Mouse (Mus musculus) liver, embryonic 12.5 days (tissue): ENCODE data around the gene Phf2. TPM values are rescaled to one million over a fixed set of nuclear protein-coding genes. Genes with fewer than 3 reads are reported as not detected.
"Not testable (repeated sequence)": the region's sequence is repeated elsewhere in the genome, so short reads cannot be mapped to it uniquely, and the experiment has no call there.

Experiments used
- ATAC-seq: fragments of 200-750 bp; cut with Nextera tagmentation; 2 replicates; pipeline ENCODE4 v1.8.0; 2017; ENCODE audit warnings: moderate number of reproducible peaks, mild to moderate bottlenecking, moderate library complexity
- H3K27ac ChIP-seq: fragments of 300-500 bp; sonication (generic); 2 replicates; pipeline ENCODE4 v1.5.1; 2016; ENCODE audit warnings: mild to moderate bottlenecking
- H3K27me3 ChIP-seq: fragments of 300-500 bp; sonication (generic); replicated peaks from 2 replicates; pipeline ENCODE4 v1.6.1; 2016; ENCODE audit warnings: mild to moderate bottlenecking, moderate library complexity
- H3K36me3 ChIP-seq: fragments of 300-500 bp; sonication (generic); 2 replicates; pipeline ENCODE4 v1.6.1; 2016; ENCODE audit warnings: mild to moderate bottlenecking, moderate library complexity
- H3K4me1 ChIP-seq: fragments of 300-500 bp; sonication (generic); 2 replicates; pipeline ENCODE4 v1.6.1; 2016
- H3K4me2 ChIP-seq: fragments of 300-500 bp; sonication (generic); 2 replicates; pipeline ENCODE4 v1.6.1; 2016; ENCODE audit warnings: mild to moderate bottlenecking, moderate library complexity
- H3K4me3 ChIP-seq: fragments of 300-500 bp; sonication (generic); 2 replicates; pipeline ENCODE4 v1.5.1; 2016; ENCODE audit warnings: mild to moderate bottlenecking, moderate library complexity
- H3K9ac ChIP-seq: fragments of 300-500 bp; sonication (generic); 2 replicates; pipeline ENCODE4 v1.6.1; 2016; ENCODE audit warnings: mild to moderate bottlenecking, moderate library complexity
- H3K9me3 ChIP-seq: fragments of 300-500 bp; sonication (generic); replicated peaks from 2 replicates; pipeline ENCODE4 v1.6.1; 2016; ENCODE audit warnings: mild to moderate bottlenecking, moderate library complexity
- WGBS: fragments of 180-500 bp; shearing (Covaris S2); methylation state at CpG from one replicate; pipeline ENCODE4 v1.1.7; 2016; ENCODE audit not compliant: insufficient replicate concordance; 5-methylcytosine and 5-hydroxymethylcytosine counted together
- polyA plus RNA-seq: library from polyadenylated mRNA; unstranded; fragments of >200 nt; fragmentation: Nextera tagmentation; extraction: Ambion mirVana; gene quantifications from 2 replicates; pipeline ENCODE4 v1.2.1, GENCODE M21; 2016

Phf2 gene
- polyA plus RNA-seq, 1 experiment from 2014 or later = 2.9 TPM

- ATAC-seq = no peak
- 78% methylated on average over 14 of the region's 14 CpGs for WGBS
- Histone ChIP-seq H3K9ac (no peak overlapping the region), H3K9me3 (no peaks in the 10 kb centered on the region), H3K4me3 (no peak overlapping the region), H3K27me3 (no peaks in the 10 kb centered on the region), H3K4me1 (0 out of 2 replicates have a peak, but pooled peaks cover 8% of the 10 kb centered on the region), H3K36me3 (peaks cover 93% of the 10 kb centered on the region), H3K27ac (no peak overlapping the region), H3K4me2 (no peak overlapping the region)
These were observed 40.2 kb downstream of the Phf2 start for GRCm38 (mm10) chr13:48830528-48831250.

DNA sequence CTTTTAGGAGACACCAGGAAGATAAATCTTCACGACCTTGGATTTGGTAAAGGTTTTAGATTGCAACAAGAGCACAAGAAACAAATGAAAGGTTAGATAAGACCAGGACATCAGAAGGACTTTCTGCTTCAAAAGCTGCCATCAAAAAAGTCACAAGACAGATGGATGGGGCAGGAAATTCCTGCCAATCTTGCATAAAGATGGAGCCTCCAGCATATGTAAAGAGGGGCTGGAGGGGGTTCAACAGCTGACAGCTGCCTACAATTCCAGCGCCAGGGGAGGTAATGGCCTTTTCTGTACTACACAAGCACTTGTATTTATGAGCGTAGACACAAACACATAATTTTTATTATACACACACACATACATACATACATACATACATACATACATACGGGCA is 41.1 kb downstream of the Phf2 start:
- Histone ChIP-seq H3K4me2 (no peak overlapping the region), H3K4me1 (no peaks in the 10 kb centered on the region), H3K4me3 (no peak overlapping the region), H3K36me3 (peaks cover 99% of the 10 kb centered on the region), H3K9ac (no peak overlapping the region), H3K27me3 (no peaks in the 10 kb centered on the region), H3K9me3 (no peaks in the 10 kb centered on the region), H3K27ac (no peak overlapping the region)
- no peak for ATAC-seq
- 76% methylated on average over 4 of the region's 4 CpGs for WGBS

DNA sequence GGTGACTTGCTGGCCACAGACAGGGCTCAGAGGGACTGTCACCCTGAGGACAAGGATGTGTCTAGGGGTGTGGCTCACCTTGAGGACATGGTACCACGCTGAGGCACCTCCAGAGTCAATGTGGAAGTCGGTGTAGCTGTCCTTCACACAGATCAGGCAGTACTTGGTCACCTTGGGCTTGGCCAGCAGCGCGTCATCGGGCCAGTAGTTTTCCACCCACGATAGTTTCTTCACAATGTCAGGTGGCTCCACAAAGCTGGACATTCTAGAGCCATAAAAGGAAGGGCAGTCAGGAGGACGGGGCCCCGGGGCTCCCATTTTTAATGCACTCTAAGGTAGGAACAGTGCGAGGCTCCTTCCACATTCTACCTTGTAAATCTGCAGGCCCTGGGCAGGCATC is 48.0 kb downstream of the Phf2 start:
- no peak overlapping the region for H3K9ac ChIP-seq
- no peak overlapping the region for H3K4me2 ChIP-seq
- H3K4me3 ChIP-seq = no peak overlapping the region
- no peaks in the 10 kb centered on the region for H3K27me3 ChIP-seq
- no peaks in the 10 kb centered on the region for H3K4me1 ChIP-seq
- peaks cover 99% of the 10 kb centered on the region for H3K36me3 ChIP-seq
- 87% methylated on average over 9 of the region's 9 CpGs for WGBS
- H3K9me3 ChIP-seq = no peaks in the 10 kb centered on the region
- ATAC-seq = no peak
- no peak overlapping the region for H3K27ac ChIP-seq

GRCm38 (mm10) chr13:48822288-48822687 is 48.6 kb downstream of the Phf2 start:
- ATAC-seq = no peak
- WGBS = 89% methylated on average over 10 of the region's 10 CpGs
- Histone ChIP-seq H3K27ac (no peak overlapping the region), H3K36me3 (peaks cover 99% of the 10 kb centered on the region), H3K27me3 (no peaks in the 10 kb centered on the region), H3K4me3 (no peak overlapping the region), H3K9ac (no peak overlapping the region), H3K4me2 (no peak overlapping the region), H3K4me1 (no peaks in the 10 kb centered on the region), H3K9me3 (no peaks in the 10 kb centered on the region)

- WGBS = 93% methylated on average over 3 of the region's 3 CpGs
- Histone ChIP-seq H3K36me3 (peaks cover 100% of the 10 kb centered on the region), H3K4me1 (no peaks in the 10 kb centered on the region), H3K4me2 (no peak overlapping the region), H3K27ac (no peak overlapping the region), H3K9me3 (no peaks in the 10 kb centered on the region), H3K27me3 (no peaks in the 10 kb centered on the region), H3K4me3 (no peak overlapping the region), H3K9ac (no peak overlapping the region)
- ATAC-seq = no peak
These were observed 51.8 kb downstream of the Phf2 start for GRCm38 (mm10) chr13:48819131-48819530.

DNA sequence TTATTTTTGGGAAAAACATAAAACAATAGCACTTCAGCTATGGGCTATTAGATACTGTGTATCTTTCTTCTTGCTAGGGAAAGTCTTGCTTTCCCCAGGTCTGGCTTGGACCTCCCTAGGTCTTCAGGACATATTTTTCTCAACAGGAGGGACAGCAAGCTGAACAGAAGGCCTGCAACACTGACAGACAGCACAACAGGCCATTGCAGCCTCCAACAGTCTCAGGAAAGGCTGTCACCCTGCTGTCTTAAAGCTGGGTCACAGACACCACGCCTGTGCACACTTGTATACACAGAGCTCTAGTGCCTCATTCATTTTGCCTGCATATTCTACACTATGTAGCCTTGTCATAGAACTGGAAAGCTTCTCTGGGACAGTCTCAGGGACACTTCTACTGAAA is 56.5 kb downstream of the Phf2 start:
- Histone ChIP-seq H3K27me3 (no peaks in the 10 kb centered on the region), H3K4me2 (no peak overlapping the region), H3K9me3 (no peaks in the 10 kb centered on the region), H3K9ac (no peak overlapping the region), H3K4me1 (0 out of 2 replicates have a peak, but pooled peaks cover 7% of the 10 kb centered on the region), H3K4me3 (no peak overlapping the region), H3K27ac (no peak overlapping the region), H3K36me3 (peaks cover 93% of the 10 kb centered on the region)
- ATAC-seq = no peak
- WGBS = 84% methylated on average over 1 of the region's 1 CpGs

GRCm38 (mm10) chr13:48810991-48811390 is 59.9 kb downstream of the Phf2 start:
- WGBS = 84% methylated on average over 9 of the region's 9 CpGs
- no peak for ATAC-seq
- no peaks in the 10 kb centered on the region for H3K9me3 ChIP-seq
- H3K9ac ChIP-seq = no peak overlapping the region
- H3K36me3 ChIP-seq = peaks cover 88% of the 10 kb centered on the region
- H3K4me1 ChIP-seq = 0 out of 2 replicates have a peak, but pooled peaks cover 7% of the 10 kb centered on the region
- H3K4me2 ChIP-seq = no peak overlapping the region
- H3K27me3 ChIP-seq = no peaks in the 10 kb centered on the region
- H3K4me3 ChIP-seq = no peak overlapping the region
- no peak overlapping the region for H3K27ac ChIP-seq

DNA sequence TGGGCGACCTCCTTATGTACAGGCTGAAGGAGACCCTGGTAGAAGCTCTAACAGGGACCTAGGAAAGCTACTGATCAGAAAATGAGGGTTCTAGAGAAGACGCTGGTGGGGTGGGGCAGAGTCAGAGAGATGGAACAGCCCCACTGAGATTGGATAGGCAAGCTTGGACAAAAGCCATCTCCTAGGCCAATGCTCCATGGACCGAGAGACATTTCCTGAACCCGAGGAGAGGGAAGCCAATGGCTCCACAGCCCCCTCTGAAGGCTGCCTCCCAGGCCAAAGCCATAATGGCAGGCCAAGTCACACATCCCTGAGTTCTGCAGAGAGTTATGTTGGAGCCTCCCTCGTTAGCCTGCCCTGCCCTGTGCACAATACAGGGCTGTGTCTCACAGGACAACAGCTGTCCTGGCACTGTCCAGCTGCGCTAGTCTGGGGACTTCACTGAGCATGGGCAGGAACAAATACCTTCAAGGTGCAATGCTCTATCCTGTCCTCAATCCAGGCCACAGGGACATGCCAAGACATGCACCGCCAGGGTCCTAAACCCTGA is 60.6 kb downstream of the Phf2 start:
- Histone ChIP-seq H3K9ac (no peak overlapping the region), H3K27me3 (no peaks in the 10 kb centered on the region), H3K36me3 (peaks cover 88% of the 10 kb centered on the region), H3K4me3 (no peak overlapping the region), H3K9me3 (no peaks in the 10 kb centered on the region), H3K4me1 (0 out of 2 replicates have a peak, but pooled peaks cover 7% of the 10 kb centered on the region), H3K4me2 (no peak overlapping the region), H3K27ac (no peak overlapping the region)
- WGBS = 68% methylated on average over 7 of the region's 7 CpGs
- ATAC-seq = no peak

DNA sequence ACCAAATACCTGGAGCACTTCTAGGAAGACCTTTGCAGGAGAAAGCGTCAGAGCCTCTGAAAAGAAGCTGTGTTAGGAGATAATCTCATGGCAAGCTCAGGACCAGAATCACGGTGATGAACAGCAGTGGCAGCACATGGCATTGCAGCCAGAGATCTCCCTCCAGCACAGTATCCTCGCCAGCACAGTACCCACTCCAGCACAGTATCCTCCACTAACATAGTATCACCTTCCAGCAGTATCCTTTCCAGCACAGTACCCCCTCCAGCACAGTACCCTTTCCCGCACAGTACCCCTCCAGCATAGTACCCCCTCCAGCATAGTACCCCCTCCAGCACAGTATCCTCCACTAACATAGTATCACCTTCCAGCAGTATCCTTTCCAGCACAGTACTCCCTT is 61.3 kb downstream of the Phf2 start:
- 77% methylated on average over 4 of the region's 4 CpGs for WGBS
- not testable (repeated sequence) for ATAC-seq, H3K4me2 ChIP-seq, H3K9me3 ChIP-seq, H3K9ac ChIP-seq, H3K27ac ChIP-seq, H3K4me3 ChIP-seq, H3K27me3 ChIP-seq, H3K4me1 ChIP-seq
- peaks cover 87% of the 10 kb centered on the region for H3K36me3 ChIP-seq

- no peak overlapping the region for H3K27ac ChIP-seq
- ATAC-seq = no peak
- H3K36me3 ChIP-seq = peaks cover 86% of the 10 kb centered on the region
- H3K27me3 ChIP-seq = no peaks in the 10 kb centered on the region
- 0 out of 2 replicates have a peak, but pooled peaks cover 7% of the 10 kb centered on the region for H3K4me1 ChIP-seq
- H3K9ac ChIP-seq = no peak overlapping the region
- no peak overlapping the region for H3K4me2 ChIP-seq
- H3K9me3 ChIP-seq = no peaks in the 10 kb centered on the region
- no peak overlapping the region for H3K4me3 ChIP-seq
- 81% methylated on average over 5 of the region's 5 CpGs for WGBS
These were observed 63.4 kb downstream of the Phf2 start for GRCm38 (mm10) chr13:48807481-48808031.

DNA sequence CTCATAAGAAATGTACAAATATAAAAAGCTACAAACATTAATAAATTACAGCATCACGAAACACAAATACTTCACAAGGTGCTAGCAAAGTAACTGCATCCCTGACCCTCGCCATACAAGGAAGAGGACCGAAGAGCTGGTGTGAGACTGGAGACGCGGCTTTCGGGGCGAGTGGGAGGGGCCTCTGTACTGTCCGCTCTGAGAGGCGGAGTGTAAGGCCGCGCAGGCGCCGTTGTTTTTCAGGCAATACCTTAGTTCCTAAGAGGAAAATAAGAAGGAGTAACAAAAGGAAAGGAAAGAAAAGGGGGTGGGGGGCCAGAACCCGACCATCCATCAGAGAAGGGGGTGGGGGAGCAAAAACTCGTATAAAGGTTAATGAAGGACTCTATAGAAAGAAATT is 68.7 kb downstream of the Phf2 start:
- H3K4me3 ChIP-seq = no peak overlapping the region
- no peaks in the 10 kb centered on the region for H3K27me3 ChIP-seq
- H3K36me3 ChIP-seq = peaks cover 58% of the 10 kb centered on the region
- H3K27ac ChIP-seq = no peak overlapping the region
- no peak for ATAC-seq
- no peak overlapping the region for H3K9ac ChIP-seq
- WGBS = 75% methylated on average over 15 of the region's 15 CpGs
- H3K4me1 ChIP-seq = peaks cover 12% of the 10 kb centered on the region
- no peak overlapping the region for H3K4me2 ChIP-seq
- no peaks in the 10 kb centered on the region for H3K9me3 ChIP-seq

GRCm38 (mm10) chr13:48800850-48801546 is 69.9 kb downstream of the Phf2 start:
- Histone ChIP-seq H3K4me1 (peaks cover 12% of the 10 kb centered on the region), H3K4me3 (no peak overlapping the region), H3K9ac (no peak overlapping the region), H3K9me3 (no peaks in the 10 kb centered on the region), H3K4me2 (no peak overlapping the region), H3K27ac (no peak overlapping the region), H3K27me3 (no peaks in the 10 kb centered on the region), H3K36me3 (peaks cover 46% of the 10 kb centered on the region)
- ATAC-seq = peak; percentile 61
- 18% methylated on average over 11 of the region's 11 CpGs for WGBS
